Mouse (Mus musculus) layer of hippocampus, postnatal 36 days (tissue): ENCODE measurements at regions not wholly inside any gene's neighbourhood (a gene's known extent, or its start where the extent isn't known, plus 50 kb on each side); places are given as distances from the start of the nearest gene placed in this dataset.

Source experiments
- DNase-seq, 2 experiments: peaks; one replicate each; pipeline ENCODE4 v3.0.0; 2022

DNA sequence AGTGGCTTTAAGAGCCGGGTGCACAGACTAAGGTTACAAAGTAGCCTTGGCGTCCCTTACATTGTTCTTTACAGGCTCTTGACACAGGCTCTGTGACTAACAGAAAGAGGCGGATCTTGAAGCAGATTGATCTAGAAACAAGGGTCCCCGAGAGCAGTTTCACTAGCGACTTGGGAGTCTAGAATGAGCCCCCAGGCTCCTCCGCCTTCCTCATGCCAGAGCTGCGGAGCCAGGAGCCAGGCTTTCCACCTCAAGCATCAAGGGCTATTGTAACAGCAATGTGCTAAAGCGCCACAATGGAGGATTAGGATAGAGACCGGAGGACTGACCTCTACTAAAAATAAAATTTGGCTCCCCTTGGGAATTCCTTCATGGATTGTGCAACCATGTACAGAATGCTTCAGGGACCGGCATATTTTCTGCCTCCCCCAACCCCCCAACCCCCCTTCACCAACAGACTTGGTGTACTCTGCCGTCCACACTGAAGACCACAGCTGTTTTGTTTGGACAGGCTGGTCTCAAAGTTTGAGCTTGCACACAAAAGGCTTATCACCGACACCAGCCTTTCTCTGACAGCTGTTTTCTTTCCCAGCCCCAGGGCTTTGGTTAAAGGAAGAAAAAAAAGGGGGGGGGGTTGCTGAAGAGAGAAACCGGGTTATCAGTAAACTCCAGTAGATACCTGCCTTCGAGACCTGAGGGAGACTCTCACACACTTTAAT, 60.2 kb upstream of the Gm10295 start:
- no peak for DNase-seq

- DNase-seq, result no peak
These were observed 58.6 kb upstream of the Gm10295 start for GRCm38 (mm10) chr7:71409903-71410302.

DNA sequence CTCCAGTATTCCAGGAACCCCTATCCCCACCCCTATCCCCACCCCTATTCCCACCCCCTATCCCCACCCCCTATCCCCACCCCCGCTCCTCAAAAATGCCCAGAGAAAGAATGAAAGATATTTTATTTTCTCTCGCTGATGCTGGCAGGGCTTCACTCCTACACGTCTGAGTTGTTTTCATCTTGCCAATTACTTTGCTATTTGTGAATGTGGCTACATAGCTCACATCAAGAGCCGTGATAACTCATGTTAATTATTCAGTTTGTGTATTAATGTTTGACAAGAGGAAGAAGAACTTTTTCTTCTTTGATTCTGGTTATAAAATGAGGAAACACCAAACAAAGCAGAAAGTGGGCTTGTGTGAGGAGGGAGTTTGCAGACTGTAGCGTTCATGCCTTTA, 57.8 kb upstream of the Gm10295 start:
- DNase-seq, result no peak

- no peak for DNase-seq
These were observed 55.0 kb upstream of the Gm10295 start for GRCm38 (mm10) chr7:71406283-71406682.
